Mouse (Mus musculus): ENCODE results near the gene Galk1.

Gene Galk1

DNA sequence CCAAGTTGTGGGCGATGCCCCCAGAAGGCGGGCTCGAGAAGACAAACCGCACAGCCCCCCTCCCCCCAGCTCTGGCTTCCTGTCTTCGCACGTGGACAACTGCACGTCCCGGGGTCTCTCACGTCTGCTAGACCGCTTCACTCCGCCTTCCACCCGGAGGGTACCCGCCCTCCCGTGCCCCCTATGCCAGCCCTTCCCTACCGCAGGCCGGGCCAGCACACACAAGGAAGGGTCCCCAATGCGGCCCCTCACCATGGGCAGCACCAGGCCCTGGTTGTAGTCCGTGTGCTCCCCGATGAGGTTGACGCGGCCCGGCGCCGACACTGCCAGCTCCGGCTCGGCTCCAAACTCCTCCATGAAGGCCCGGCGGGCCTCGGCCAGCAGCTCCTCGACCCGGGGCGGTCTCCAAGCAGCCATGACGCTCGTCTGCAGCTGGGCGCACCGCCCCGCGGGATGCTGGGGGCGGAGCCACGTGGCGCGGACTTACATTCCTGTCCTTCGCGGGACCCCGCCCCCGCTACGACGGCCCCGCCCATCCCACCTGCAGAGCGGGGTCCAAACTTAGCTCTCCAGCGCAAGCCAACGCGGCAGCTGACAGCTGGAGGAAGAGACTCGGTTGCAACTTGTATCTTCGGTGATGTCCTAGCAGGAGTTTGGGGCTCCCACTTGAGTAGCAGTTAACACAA, at the start of gene Galk1:
Gene Galk1 (minus strand): TSS at position 458 of the 686 bp plus-strand sequence.
- DNase-seq (ENCODE audit: low spot score), result peak; percentile 75

DNA sequence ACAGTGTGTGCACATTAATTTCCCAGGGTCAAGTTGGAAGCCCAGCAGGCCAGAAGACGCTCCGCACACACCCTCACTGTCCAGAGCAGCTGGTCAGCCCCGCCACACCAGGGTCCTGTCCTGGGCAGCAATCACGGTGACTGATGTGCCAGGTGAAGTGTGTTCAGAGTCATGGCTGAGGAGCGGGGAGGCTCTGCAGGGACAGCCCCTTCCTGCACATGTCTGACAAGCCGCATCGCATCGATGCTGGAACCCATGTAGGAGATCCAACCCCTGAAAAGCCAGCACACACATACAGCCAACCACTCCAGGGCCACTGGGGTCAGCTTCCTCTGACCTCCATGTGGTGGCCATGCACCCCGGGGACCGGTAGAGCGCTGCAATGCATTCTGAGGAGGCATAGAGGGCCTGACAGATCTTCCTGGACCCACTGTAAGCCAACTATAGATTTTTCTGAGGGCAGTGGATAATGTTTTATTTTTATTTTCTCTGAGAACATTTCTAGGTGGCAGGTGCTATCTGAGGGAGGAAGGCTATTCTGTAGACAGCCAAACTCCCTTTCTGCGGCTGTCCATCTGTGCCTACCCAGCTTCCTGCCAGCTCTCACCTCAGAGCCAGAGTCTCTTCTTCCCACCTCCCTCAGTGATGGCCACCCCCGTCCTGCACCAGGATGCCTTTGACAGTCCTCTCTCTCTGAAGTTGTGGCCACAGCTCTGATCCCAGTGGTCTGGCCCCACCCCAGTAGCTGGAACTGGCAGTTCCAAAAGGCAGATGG, 49.3 kb upstream of the Galk1 start:
- no peak for DNase-seq (ENCODE audit: low spot score)

DNA sequence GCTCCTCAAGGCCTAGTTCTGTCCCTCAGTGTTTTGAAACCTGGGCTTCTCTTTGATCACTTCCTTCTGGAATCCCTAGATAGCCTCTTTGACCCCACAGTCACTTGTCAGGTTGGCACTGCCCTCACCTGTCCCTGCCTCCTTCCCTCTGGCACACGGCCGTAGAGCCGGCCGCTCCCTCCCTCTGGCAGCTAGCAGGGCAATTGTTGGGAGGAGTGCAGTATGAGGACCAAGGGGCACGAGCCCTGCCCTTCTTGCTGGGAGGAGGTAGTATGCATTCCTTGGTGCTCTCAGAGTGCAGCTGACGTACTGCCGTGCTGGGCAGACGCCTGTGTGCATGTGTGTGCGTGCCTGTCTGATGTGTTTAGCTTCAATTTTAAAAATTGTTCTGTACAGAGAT, 48.1 kb upstream of the Galk1 start:
- DNase-seq (ENCODE audit: low spot score), result no peak

DNA sequence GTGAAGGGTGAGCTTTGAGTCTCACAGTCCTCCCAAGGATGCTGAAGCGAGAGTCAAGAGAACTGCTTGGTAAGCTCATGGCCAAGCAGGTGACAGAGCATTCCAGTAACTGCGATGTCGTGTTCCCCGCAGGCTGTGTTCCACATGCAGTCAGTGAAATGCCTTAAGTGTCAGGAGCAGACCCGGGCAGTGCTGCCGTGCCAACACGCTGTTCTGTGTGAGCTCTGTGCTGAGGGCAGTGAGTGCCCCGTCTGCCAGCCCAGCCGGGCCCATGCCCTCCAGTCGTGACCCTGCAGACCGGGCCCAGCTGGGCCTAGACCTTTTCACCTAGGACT, 47.1 kb upstream of the Galk1 start:
- DNase-seq (ENCODE audit: low spot score), result no peak

DNA sequence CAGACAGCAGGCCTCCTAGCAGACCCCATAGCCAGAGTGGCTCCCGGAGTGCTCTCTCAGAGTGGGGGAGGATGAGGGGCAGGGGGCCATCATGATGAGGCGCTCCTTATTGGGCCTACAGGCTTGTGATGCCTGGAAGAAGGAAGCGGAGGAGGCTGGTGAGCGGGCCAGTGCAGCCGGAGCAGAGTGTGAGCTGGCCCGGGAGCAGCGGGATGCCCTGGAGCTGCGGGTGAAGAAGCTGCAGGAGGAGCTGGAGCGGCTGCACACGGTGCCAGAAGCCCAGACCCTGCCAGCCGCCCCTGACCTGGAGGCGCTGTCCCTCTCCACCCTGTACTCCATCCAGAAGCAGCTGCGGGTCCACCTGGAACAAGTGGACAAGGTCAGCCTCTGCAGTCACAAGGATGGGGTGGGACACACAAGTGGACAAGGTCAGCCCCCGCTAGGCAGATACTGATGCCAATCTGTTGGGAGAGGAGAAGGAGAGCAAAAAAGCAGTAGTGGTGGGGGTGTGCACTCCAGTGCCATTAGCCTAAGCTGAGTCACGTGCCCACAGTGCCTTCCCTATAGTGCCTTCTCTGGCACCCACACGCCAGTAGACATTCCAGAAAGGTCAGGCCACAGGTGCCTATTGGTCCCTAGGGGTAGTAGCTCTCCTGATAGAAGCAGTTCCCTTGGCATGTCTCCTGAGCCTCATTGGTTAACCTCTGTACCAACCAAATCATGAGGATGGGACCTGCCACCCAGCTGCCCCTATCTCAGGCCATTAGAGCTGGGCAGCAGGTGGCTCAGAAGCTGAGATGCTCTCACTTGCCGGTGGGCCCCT, 46.6 kb upstream of the Galk1 start:
- no peak for DNase-seq (ENCODE audit: low spot score)

DNA sequence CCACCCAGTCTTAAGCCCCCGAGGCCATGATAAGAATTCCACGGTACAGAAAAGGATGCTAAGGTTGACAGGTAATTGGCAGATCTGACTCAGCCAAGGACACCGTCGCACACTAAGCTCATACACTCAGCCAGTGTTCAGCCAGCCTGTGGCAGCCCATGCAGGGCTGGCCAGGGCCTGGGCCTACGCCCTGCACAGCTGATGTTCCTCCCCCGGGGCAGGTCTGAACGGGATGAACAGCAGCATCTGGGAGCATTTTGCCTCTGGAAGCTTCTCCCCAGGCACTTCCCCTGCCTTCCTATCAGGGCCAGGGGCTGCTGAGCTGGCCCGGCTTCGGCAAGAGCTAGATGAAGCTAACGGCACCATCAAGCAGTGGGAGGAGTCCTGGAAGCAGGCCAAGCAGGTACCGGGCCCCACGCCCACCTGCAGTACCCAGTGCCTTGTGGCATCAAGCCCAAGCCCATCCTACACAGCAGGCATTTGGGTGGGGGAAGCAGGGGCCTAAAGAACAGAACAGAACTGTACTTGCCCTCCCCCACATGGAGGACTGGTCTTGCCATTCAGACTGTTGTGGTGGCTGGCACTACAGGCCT, 45.6 kb upstream of the Galk1 start:
- DNase-seq (ENCODE audit: low spot score), result no peak

DNA sequence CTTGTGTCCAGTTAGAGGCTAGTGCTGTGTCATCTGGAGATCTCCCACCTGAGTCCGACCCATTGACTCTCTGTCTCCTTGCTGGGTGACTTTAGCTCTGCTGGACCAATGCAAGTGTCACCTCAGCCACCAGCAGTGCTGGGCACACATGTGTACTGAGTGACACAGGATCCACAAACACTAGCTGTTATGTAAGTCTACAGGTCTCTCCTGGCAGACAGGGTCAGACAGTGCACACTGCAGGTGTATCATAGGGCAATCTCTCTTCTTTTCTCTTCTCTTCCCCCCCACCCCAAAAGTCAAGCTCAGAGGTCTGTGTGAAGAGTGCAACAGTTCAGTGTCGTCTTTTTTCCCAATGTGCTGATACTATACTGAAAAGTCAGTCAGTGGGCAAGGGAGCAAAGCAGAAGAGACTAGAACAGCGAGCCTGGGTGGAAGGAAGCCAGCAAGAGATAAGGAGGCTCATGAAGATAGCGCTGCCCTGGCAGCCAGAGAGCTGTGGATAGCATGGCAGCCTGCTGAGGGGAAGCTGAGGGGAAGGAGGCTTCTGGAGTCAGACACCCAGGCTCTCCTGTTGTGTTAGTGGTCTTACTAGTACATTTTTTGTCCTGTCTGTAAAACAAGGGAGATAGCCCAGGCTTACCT, 44.8 kb upstream of the Galk1 start:
- no peak for DNase-seq (ENCODE audit: low spot score)

DNA sequence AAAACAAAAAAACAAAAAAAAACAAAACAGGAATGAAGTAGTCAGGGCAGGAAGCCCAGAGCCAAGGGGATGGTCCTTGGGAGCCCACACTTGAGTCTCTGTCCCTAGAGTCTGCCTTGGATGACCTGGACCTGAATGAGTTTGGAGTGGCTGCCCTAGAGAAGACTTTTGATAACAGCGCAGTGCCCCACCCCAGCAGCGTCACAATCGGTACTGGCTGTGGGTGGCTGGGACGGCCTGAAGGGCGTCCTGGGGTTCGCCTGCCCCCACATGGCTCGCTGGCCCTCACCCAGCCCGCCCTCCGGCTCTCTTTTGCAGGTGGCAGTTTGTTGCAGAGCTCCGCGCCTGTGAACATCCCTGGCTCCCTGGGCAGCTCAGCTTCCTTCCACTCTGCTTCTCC, 43.4 kb upstream of the Galk1 start:
- no peak for DNase-seq (ENCODE audit: low spot score)

DNA sequence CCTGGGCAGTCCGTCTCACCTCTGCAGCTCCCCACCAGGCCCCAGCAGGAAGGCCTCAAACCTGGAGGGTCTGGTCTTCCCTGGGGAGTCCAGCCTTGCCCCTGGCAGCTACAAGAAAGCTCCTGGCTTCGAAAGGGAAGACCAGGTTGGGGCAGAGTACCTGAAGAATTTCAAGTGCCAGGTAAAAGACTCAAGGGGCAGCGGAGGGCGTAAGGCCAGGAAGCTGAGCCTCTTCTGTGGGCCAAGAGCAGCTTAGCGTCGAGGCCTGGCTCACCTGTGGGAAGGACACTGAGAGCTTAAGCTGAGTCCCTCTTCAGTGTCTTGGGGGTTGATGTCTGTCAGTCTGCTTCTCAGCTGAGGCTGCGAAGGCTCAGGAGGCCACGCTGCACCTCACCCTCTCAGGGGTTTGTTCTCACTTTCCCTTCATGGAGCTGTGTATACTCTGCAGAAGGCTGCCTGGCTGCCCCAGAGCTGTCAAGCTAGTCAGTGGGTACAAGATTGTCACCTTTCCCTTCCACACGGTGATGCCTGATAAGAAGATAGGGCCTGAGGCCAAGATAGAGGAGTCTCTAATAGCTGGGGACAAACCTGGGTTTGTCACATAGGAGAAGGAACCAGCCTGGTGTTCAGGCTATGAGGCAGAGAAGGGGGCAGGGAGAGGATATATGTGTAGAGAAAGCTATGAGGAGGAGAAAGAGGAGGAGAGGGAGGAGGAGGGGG, 41.2 kb upstream of the Galk1 start:
- no peak for DNase-seq (ENCODE audit: low spot score)

DNA sequence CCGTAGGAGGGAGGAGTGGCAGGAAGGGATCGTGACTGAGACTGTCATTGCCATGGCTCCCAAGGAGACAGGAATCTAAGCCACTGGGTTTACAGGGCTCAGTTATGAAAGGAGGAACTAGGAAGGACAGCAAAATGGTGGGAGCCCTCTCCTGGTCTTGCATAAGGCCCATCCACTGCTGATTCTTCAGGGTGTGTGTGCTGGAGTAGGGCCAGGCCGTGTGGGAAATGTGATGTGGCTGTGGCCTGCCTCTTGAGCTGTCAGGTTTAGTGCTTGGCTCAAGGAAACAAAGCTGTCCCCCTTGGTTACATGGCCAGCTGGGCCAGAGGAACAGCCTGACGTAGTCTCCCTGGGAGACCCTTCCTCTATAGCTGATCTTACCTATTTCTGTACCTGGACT, 37.7 kb upstream of the Galk1 start:
- DNase-seq (ENCODE audit: low spot score), result no peak

DNA sequence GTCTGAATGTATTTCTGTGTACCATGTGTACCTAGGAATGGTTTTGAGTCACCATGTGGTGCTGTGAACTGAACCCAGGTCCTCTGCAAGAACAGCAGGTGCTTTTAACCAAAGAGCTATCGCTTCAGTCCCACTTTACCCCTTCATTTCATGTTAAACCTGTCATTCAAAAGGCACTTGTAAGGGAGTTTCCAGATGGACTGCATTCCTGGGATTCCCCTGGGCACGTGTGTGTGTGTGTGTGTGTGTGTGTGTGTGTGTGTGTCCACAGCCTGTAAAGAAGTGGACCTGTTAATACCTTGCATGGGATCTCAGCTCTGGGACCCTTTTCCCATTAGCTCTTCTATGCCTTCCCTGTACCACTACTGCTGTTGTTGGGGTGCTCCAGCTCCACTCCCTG, 37.1 kb upstream of the Galk1 start:
- no peak for DNase-seq (ENCODE audit: low spot score)

DNA sequence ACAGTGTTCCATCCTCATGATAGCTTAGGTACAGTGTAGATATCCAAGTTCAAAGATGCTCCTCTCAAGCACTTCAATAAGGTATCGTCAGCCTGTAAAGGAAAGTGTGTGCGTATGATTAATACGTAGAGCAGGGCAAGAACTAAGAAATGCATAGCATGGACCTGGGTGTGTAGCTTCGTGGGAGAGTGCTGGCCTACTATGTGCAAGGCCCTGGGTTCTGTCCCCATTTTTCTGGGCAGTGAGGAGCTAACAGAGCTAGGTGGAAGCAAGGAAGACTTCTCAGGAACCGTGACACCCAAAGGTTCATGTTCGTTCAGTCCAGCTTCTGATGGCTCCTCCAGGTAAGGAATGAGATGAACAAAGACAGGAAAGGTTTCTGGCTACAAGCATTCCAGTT, 32.7 kb upstream of the Galk1 start:
- DNase-seq (ENCODE audit: low spot score), result no peak

DNA sequence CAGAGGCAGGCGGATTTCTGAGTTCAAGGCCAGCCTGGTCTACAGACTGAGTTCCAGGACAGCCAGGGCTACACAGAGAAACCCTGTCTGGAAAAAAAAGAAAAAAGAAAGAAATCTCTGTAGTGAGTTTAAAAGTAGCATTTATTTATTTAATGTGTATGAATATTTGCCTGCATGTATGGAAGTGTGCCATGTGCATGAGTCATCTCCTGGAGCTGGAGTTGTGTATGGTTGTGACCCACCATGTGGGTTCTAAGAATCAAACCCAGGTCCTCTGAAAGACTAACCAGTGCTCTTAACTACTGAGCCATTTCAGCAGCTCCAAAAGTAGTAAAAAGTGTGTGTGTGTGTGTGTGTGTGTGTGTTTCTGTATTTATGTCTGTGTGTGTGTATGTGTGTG, 30.8 kb upstream of the Galk1 start:
- DNase-seq (ENCODE audit: low spot score), result no peak

DNA sequence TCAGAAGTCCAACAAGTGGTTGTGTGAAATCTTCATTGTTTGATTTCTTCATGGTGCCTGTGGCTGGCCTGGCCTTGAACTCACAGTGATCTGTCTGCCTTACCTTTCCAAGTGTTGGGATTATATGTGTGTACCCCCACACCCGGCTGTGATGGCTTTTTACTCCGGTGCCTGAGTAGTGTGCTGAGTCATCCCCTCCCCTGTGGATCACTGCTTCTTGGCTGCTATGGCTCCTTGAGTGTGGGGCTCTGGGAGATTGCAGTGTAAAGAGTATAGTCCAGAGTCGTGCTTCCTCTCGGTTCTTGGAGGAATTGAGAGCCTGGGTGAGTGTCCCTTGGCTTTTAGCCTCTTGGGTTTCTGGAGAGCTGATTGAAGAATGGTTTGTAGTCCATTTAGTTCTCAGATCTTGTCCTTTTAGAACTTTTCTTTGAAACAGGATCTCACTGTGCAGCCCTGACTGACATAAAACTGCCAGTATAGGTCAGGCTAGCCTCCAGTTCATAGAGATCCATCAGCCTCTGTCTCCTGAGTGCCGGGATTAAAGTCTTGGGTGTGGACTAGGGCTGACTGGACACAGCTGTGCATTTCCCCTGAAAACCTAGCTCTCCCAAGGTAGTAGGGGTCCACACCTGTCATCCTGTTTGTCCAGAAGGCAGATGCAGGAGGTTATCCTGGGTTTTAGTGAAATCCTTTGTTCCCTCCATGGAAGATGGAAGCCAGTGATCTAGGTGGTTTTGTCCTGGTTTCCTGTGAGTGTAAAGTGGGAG, 30.0 kb upstream of the Galk1 start:
- DNase-seq (ENCODE audit: low spot score), result no peak

DNA sequence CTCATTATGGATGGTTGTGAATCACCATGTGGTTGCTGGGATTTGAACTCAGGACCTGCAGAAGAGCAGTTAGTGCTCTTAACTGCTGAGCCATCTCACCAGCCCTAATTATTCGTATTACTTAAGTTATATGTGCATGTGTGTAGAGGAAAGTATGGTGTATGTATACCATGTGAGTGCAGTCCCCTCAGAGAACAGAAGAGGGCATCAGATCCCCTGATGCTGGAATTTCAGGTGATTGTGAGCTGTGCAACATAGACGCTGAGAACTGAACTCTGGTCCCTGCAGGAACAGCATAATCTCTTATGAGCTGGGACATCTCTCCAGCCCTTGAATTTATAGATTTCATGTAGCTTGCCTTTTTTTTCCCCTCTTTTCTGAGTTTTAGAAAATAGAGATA, 29.3 kb upstream of the Galk1 start:
- DNase-seq (ENCODE audit: low spot score), result no peak

DNA sequence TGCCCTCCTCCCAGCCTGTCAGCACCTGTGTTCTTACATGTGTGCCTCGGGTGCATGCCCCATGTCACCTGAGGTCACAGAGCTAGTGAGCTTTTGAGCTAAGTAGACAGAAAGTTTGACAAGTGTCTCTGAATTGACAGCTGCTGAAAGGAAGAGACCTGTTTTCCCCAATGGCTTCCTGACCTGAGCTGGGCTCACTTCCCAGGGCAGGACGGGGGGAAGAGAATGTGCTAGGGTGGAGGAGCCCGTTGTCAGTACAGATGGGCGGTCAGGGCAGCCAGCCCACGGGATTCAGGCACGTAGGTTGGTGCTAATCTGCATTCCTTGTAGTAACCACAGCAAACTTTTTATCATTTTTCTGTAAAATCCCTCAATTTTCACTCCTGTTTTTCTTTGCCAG, 28.1 kb upstream of the Galk1 start:
- DNase-seq (ENCODE audit: low spot score), result no peak

DNA sequence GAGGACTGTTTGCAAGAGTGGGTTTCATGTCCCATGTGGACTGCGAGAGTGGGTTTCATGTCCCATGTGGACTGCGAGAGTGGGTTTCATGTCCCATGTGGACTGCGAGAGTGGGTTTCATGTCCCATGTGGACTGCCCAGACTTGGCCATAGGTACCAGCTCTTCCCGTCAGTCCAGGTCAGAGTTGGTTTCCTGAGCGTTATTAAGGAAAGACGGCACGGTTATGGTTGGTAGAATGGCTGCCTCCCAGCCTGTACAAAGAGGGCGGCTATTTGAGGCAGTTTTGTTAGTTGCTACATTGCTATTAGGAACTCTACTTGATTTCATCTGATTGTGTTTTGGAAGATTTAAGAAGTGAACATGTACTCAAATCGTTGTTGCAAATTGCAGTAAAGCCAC, 25.3 kb upstream of the Galk1 start:
- no peak for DNase-seq (ENCODE audit: low spot score)

DNA sequence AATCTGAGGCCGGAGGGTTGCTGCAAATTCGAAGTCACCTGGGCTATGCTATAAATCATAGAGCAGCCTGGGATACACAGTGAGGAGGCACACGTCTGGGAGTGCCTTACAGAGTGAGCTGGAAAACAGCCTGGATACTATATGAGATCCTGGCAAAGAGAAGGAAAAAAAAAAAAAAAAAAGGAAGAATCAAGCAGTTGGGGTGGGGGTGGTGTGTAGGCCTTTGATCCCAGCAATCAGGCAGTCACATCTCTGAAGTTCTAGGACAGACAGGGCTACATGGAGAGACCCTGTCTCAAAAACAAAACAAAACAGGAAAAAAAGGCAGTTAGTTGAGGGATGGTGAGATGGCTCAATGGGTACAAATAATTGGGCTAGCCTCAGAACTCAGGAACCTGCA, 24.2 kb upstream of the Galk1 start:
- no peak for DNase-seq (ENCODE audit: low spot score)

DNA sequence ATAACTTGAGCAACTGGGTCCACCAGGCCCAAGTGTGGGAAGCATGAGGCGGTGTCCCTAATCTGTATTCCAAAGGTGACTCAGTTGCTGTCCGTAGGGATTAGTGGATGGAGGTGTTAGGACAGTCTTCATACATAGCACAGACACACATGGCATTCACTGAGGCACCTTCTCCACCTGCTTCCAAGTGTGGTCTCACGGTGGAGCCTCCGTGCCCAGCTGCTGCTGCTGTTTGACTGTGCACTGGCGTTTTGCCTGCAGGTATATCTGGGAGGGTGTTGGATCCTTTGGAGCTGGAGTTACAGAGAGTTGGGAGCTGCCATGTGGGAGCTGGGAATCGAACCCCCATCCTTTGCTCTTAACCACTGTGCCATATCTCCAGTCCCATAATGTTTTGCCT, 22.1 kb upstream of the Galk1 start:
- DNase-seq (ENCODE audit: low spot score), result no peak

DNA sequence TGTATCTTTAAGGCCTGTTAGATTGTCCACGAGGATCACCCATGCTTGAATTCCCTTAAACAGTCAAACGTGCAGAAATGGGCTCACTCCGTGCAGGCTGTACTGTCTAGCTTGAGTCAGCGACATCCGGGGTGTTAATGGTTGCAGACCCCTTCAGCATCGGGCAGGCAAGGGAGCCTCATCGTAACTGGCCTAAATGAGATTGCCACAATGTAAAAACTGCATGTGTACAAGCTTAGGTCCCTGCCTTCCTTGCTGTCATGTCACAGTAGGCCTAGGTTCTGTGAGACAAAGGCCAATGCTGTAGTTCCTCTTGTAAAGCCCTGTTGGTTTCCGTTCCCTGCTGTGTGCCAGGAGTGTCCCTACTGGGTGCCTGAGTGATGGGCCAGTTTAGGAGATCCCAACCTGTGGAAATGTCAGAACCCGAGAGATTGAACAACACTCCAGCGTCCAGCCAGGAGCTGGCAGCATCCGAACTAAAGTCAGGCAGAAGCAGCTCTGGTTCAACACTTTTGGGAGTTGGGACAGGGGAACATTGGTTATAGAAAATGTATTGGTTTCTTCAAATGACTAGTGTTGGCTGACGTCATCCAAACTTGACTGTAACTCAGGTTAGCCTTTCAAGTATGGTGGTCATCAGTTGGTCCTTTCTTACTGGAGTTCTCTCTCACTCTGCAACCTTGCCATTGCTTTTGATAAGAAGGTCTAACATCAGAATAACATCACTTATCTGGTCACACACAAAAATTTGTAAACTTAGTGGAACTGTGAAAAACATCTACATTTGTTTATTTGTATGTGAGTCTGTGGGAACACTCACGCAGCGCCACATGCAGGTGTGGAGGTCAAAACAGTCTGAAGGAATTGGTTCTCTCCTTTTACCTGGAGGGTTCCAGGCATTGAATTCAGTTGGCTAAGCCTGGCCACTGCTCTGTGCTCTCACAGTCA, 18.7 kb upstream of the Galk1 start:
- no peak for DNase-seq (ENCODE audit: low spot score)
